Mouse (Mus musculus) CH12.LX (cell line): ENCODE measurements around the gene Mitf. TPM values are rescaled to one million over a fixed set of nuclear protein-coding genes. Genes with fewer than 3 reads are reported as not detected.

Experiments
- DNase-seq: peaks from one replicate; pipeline ENCODE4 v3.0.0-alpha.2; 2013; ENCODE audit errors: extremely low read depth
- H3K27ac ChIP-seq: 2 replicates; pipeline ENCODE4 v1.5.1; 2012; ENCODE audit warnings: low read depth, mild to moderate bottlenecking, control low read depth, moderate library complexity; ENCODE audit not compliant: insufficient read depth
- H3K27me3 ChIP-seq: replicated peaks from 2 replicates; pipeline ENCODE3; 2012; ENCODE audit warnings: inconsistent platforms
- H3K36me3 ChIP-seq, 2 experiments: replicated peaks in 1 of 2; 2 replicates each; pipeline versions ENCODE3 to v1.6.1; 2012; ENCODE audit warnings: inconsistent platforms in 1 of 2, low read length in 1 of 2, mild to moderate bottlenecking in 1 of 2, mixed read lengths in 1 of 2, moderate library complexity in 1 of 2; ENCODE audit not compliant: control insufficient read depth in 1 of 2, insufficient read depth in 1 of 2
- H3K4me1 ChIP-seq, 2 experiments: 2 replicates each; pipeline ENCODE4 v1.6.1; 2012; ENCODE audit warnings: inconsistent platforms in 1 of 2, moderate library complexity in 1 of 2; ENCODE audit not compliant: insufficient read depth in 2 of 2, control insufficient read depth in 1 of 2
- H3K4me2 ChIP-seq: 2 replicates; pipeline ENCODE4 v1.6.1; 2012; ENCODE audit warnings: low read depth, mild to moderate bottlenecking, control low read depth; ENCODE audit not compliant: poor library complexity, insufficient read depth, severe bottlenecking
- H3K4me3 ChIP-seq, 3 experiments: fragments of 150-350 bp in 1 of 3; sonication (generic) in 1 of 3; replicated peaks in 1 of 3; 2 replicates each; pipeline versions ENCODE3 to v1.5.1; 2011 to 2012; ENCODE audit warnings: low read depth in 2 of 3, low read length in 2 of 3, mild to moderate bottlenecking in 2 of 3, moderate library complexity in 2 of 3, control low read depth in 1 of 3, improper control_type of control experiment in 1 of 3, inconsistent platforms in 1 of 3, mixed read lengths in 1 of 3; ENCODE audit not compliant: poor library complexity in 1 of 3
- H3K79me2 ChIP-seq: replicated peaks from 2 replicates; pipeline ENCODE4 v1.6.1; 2012; ENCODE audit warnings: mild to moderate bottlenecking, moderate library complexity; ENCODE audit not compliant: control insufficient read depth, poor library complexity, insufficient read depth, severe bottlenecking; ENCODE audit errors: extremely low read depth
- H3K9ac ChIP-seq: 2 replicates; pipeline ENCODE4 v1.6.1; 2012; ENCODE audit warnings: low read depth, mild to moderate bottlenecking, control low read depth, moderate library complexity; ENCODE audit not compliant: insufficient read depth
- H3K9me3 ChIP-seq: replicated peaks from 2 replicates; pipeline ENCODE3; 2012; ENCODE audit warnings: low read length, inconsistent platforms, mixed read lengths
- BHLHE40 ChIP-seq: IDR thresholded peaks from 2 replicates; pipeline ENCODE4 v1.6.1; 2011; ENCODE audit warnings: mild to moderate bottlenecking, low read depth, low read length, improper control_type of control experiment
- CHD1 ChIP-seq: IDR thresholded peaks from 2 replicates; pipeline ENCODE4 v1.6.1; 2012; ENCODE audit warnings: low read depth, low read length, improper control_type of control experiment, inconsistent platforms
- CHD2 ChIP-seq: IDR thresholded peaks from 2 replicates; pipeline ENCODE4 v1.6.1; 2011; ENCODE audit warnings: low read length, improper control_type of control experiment
- CTCF ChIP-seq, 2 experiments: IDR thresholded peaks in 1 of 2; conservative IDR thresholded peaks in 1 of 2; 2 replicates each; pipeline ENCODE4 v1.5.1; 2011 to 2012; ENCODE audit warnings: low read depth in 2 of 2, low read length in 2 of 2, improper control_type of control experiment in 1 of 2, inconsistent platforms in 1 of 2, mild to moderate bottlenecking in 1 of 2, moderate library complexity in 1 of 2
- E2F4 ChIP-seq: IDR thresholded peaks from 2 replicates; pipeline ENCODE4 v1.6.1; 2011; ENCODE audit warnings: low read depth, low read length, improper control_type of control experiment; ENCODE audit not compliant: insufficient replicate concordance
- ELF1 ChIP-seq: IDR thresholded peaks from 2 replicates; pipeline ENCODE4 v1.6.1; 2014; ENCODE audit warnings: low read depth, mild to moderate bottlenecking, inconsistent platforms, low read length, improper control_type of control experiment
- EP300 ChIP-seq: IDR thresholded peaks from 2 replicates; pipeline ENCODE4 v1.6.1; 2011; ENCODE audit warnings: low read length, improper control_type of control experiment
- GABPA ChIP-seq: IDR thresholded peaks from 2 replicates; pipeline ENCODE4 v1.6.1; 2012; ENCODE audit warnings: low read depth, low read length, improper control_type of control experiment, inconsistent platforms; ENCODE audit not compliant: insufficient replicate concordance
- HCFC1 ChIP-seq: IDR thresholded peaks from 2 replicates; pipeline ENCODE4 v1.6.1; 2012; ENCODE audit warnings: low read depth, mild to moderate bottlenecking, inconsistent platforms, low read length, improper control_type of control experiment
- IRF4 ChIP-seq: IDR thresholded peaks from 2 replicates; pipeline ENCODE4 v1.6.1; 2014; ENCODE audit warnings: low read depth, mild to moderate bottlenecking, inconsistent platforms, low read length, improper control_type of control experiment
- JUN ChIP-seq: IDR thresholded peaks from 2 replicates; pipeline ENCODE4 v1.6.1; 2011; ENCODE audit warnings: low read depth, mild to moderate bottlenecking, low read length, improper control_type of control experiment, moderate library complexity; ENCODE audit not compliant: insufficient read depth
- JUND ChIP-seq: conservative IDR thresholded peaks from 2 replicates; pipeline ENCODE4 v1.6.1; 2011; ENCODE audit warnings: low read depth, low read length, improper control_type of control experiment
- KAT2A ChIP-seq: IDR thresholded peaks from 2 replicates; pipeline ENCODE4 v1.6.1; 2012; ENCODE audit warnings: low read length, improper control_type of control experiment, inconsistent platforms; ENCODE audit not compliant: insufficient replicate concordance
- MAFK ChIP-seq: IDR thresholded peaks from 2 replicates; pipeline ENCODE4 v1.6.1; 2011; ENCODE audit warnings: low read length, improper control_type of control experiment; ENCODE audit not compliant: insufficient replicate concordance
- MXI1 ChIP-seq: IDR thresholded peaks from 2 replicates; pipeline ENCODE4 v1.6.1; 2011; ENCODE audit warnings: mild to moderate bottlenecking, low read depth, low read length, improper control_type of control experiment
- MYC ChIP-seq: IDR thresholded peaks from 2 replicates; pipeline ENCODE4 v1.6.1; 2011; ENCODE audit warnings: low read depth, mild to moderate bottlenecking, improper control_type of control experiment, low read length
- NRF1 ChIP-seq: IDR thresholded peaks from 2 replicates; pipeline ENCODE4 v1.6.1; 2014; ENCODE audit warnings: low read depth, mild to moderate bottlenecking, inconsistent platforms, low read length, improper control_type of control experiment, moderate library complexity
- RAD21 ChIP-seq: IDR thresholded peaks from 2 replicates; pipeline ENCODE4 v1.6.1; 2011; ENCODE audit warnings: low read depth, mild to moderate bottlenecking, low read length, improper control_type of control experiment, moderate library complexity
- RCOR1 ChIP-seq: conservative IDR thresholded peaks from 2 replicates; pipeline ENCODE4 v1.6.1; 2012; ENCODE audit warnings: low read depth, mild to moderate bottlenecking, inconsistent platforms, low read length, improper control_type of control experiment
- SIN3A ChIP-seq: IDR thresholded peaks from 2 replicates; pipeline ENCODE4 v1.6.1; 2012; ENCODE audit warnings: low read length, improper control_type of control experiment, inconsistent platforms
- SMC3 ChIP-seq: IDR thresholded peaks from 2 replicates; pipeline ENCODE4 v1.6.1; 2011; ENCODE audit warnings: low read depth, low read length, improper control_type of control experiment
- TCF12 ChIP-seq: IDR thresholded peaks from 2 replicates; pipeline ENCODE4 v1.6.1; 2014; ENCODE audit warnings: low read depth, mild to moderate bottlenecking, inconsistent platforms, low read length, improper control_type of control experiment
- USF1 ChIP-seq: IDR thresholded peaks from 2 replicates; pipeline ENCODE4 v1.6.1; 2014; ENCODE audit warnings: low read depth, mild to moderate bottlenecking, inconsistent platforms, low read length, improper control_type of control experiment
- USF2 ChIP-seq: conservative IDR thresholded peaks from 2 replicates; pipeline ENCODE4 v1.6.1; 2011; ENCODE audit warnings: low read depth, low read length, improper control_type of control experiment
- ZKSCAN1 ChIP-seq: IDR thresholded peaks from 2 replicates; pipeline ENCODE4 v1.6.1; 2012; ENCODE audit warnings: low read depth, inconsistent platforms, low read length, improper control_type of control experiment, borderline replicate concordance
- ZMIZ1 ChIP-seq: IDR thresholded peaks from 2 replicates; pipeline ENCODE4 v1.6.1; 2012; ENCODE audit warnings: low read depth, mild to moderate bottlenecking, inconsistent platforms, low read length, improper control_type of control experiment
- ZNF384 ChIP-seq: IDR thresholded peaks from 2 replicates; pipeline ENCODE4 v1.6.1; 2012; ENCODE audit warnings: low read depth, low read length, improper control_type of control experiment, inconsistent platforms
- dilution Hi-C: fragments of 300-500 bp; cut with MboI; formaldehyde crosslinking; loops from 2 replicates; pipeline ENCODE4 v1.14.3; 2020; ENCODE audit warnings: low sequenced_read_pairs; ENCODE audit not compliant: extremely low pct_unique_long_range_greater_than_20kb, extremely low pct_ligation_motif_present
- in situ Hi-C: fragments of 300-500 bp; cut with MboI; formaldehyde crosslinking; loops from 3 replicates; pipeline ENCODE4 v1.14.3; 2019; ENCODE audit warnings: low sequenced_read_pairs, low pct_ligation_motif_present, low pct_unique_long_range_greater_than_20kb, mixed read lengths
- polyA plus RNA-seq: library from polyadenylated mRNA; unstranded; fragments of >175 nt; gene quantifications from 2 replicates; pipeline ENCODE4 v1.2.1, GENCODE M21; 2012; ENCODE audit warnings: low read depth; ENCODE audit not compliant: insufficient read length
- total RNA-seq, 2 experiments: library from RNA; depleted of rRNA; stranded (reverse); fragments of 300-350 nt in 1 of 2; fragments of >200 nt in 1 of 2; gene quantifications; 2 replicates each; pipeline ENCODE4 v1.2.3; 2012 to 2014

Mitf gene
- total and polyA plus RNA-seq, 3 experiments, result 3.4 to 4.7 (median 3.6) TPM

DNA sequence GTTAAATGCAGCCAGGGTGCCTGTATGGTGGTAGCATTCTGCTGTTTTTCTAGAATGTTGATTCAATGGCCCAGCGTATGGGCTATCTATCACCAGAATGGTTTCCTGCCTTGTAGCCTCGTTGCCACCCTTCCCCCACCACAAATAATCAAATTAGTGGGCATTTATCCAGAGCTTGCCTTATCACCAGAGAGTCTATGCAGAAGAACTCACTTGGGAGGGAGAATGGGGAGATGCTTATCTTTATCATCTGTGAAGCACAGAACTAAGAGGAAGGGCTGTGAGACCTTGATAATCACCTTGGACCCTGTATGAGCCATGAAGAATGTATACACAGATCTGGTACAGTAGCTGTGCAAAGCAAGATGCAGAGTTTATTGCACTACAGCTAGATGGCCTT lies 70.1 kb downstream of the Mitf start:
- Histone ChIP-seq H3K4me3 (no peak overlapping the region), H3K4me1 (peaks cover 0 to 7% of the 10 kb centered on the region in 2 experiments; a peak in 2 of 4 replicates), H3K9me3 (no peaks in the 10 kb centered on the region), H3K36me3 (peaks cover 0 to 3% of the 10 kb centered on the region in 2 experiments), H3K4me2 (no peak overlapping the region), H3K27me3 (no peaks in the 10 kb centered on the region), H3K79me2 (no peaks in the 10 kb centered on the region), H3K9ac (no peak overlapping the region), H3K27ac (no peak overlapping the region)
- DNase-seq, result no peak
- TF ChIP-seq NRF1, result no peak
- no peak for TF ChIP-seq ELF1
- TF ChIP-seq E2F4, result no peak
- no peak for TF ChIP-seq MAFK
- TF ChIP-seq MYC, result no peak
- no peak for TF ChIP-seq ZMIZ1
- no peak for TF ChIP-seq SIN3A
- no peak for TF ChIP-seq USF1
- no peak for TF ChIP-seq SMC3
- TF ChIP-seq TCF12, result no peak
- no peak for TF ChIP-seq MXI1
- no peak for TF ChIP-seq HCFC1
- no peak for TF ChIP-seq ZKSCAN1
- no peak for TF ChIP-seq CHD2
- no peak for TF ChIP-seq RCOR1
- no peak for TF ChIP-seq RAD21
- no peak for TF ChIP-seq CTCF (conservative IDR thresholded peaks at IDR 0.05 in 1 of 2, IDR thresholded peaks at IDR 0.05 in 1 of 2; ENCODE audit: low read depth in 2 of 2, low read length in 2 of 2)
- dilution Hi-C loops, result no loop called here
- in situ Hi-C loops, result no loop called here

DNA sequence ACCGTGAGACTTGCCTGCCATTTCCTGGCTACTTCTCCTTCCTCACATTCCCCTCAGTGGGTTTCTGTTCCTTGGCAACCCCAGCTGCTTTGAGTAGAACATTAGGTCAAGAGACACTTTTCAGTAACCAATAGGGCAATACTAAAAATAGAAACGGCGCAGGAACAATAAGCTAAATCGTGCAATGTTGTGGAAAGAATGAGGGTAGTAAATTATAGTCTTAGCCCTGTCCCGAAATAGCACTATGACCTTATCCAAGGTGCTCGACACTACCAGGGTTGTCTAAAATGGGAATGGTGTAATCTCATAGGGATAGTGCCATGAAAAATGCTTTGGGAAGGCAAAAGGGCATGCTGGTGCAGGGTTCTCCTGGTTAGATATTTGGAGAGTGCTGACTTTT lies 70.6 kb downstream of the Mitf start:
- Histone ChIP-seq H3K9ac (no peak overlapping the region), H3K36me3 (peaks cover 0 to 3% of the 10 kb centered on the region in 2 experiments), H3K9me3 (no peaks in the 10 kb centered on the region), H3K27me3 (no peaks in the 10 kb centered on the region), H3K4me2 (no peak overlapping the region), H3K27ac (no peak overlapping the region), H3K4me3 (no peak overlapping the region)
- TF ChIP-seq MXI1 (no peak), JUND (no peak), NRF1 (no peak), JUN (no peak), BHLHE40 (no peak), HCFC1 (no peak), GABPA (no peak), IRF4 (no peak), E2F4 (no peak), ZNF384 (no peak), RAD21 (no peak), KAT2A (no peak), MYC (no peak), USF2 (no peak), EP300 (no peak), TCF12 (no peak), CHD1 (no peak)
- TF ChIP-seq, all 38 proteins: peak for 0
- peaks cover 0 to 7% of the 10 kb centered on the region in 2 experiments; a peak in 2 of 4 replicates for H3K4me1 ChIP-seq
- no peaks in the 10 kb centered on the region for H3K79me2 ChIP-seq
- dilution Hi-C loops (no loop called here), in situ Hi-C loops (no loop called here)
- no peak for DNase-seq
